Comparison of ENCODE assay signal across 17 mouse cellular contexts in genomic region chr4:57118883-57119282, GRCm38 (mm10).
"Had no signal": no experiment of that assay in that cellular context is flagged by ENCODE, and none has a peak within 500 bp of the region (broad histone marks: within the 10 kb centered on the region; RNA-seq: fewer than 3 reads in every experiment).

No protein-coding gene starts in this region.

- ATAC-seq: hindbrain, postnatal 0 days; intestine, embryonic 16.5 days; liver, embryonic 12.5 days had no signal

- DNase-seq: gastrocnemius, adult 2 months; gastrocnemius, postnatal 10 days; gastrocnemius, postnatal 25 days; heart, adult 18-20 months; heart, postnatal 10 days; heart, postnatal 4 days; kidney, adult 11 months; kidney, adult 2 months; kidney, adult 9 months; kidney, postnatal 14 days; kidney, postnatal 36 days; layer of hippocampus, adult 9-11 months; layer of hippocampus, postnatal 36 days; left cerebral cortex, postnatal 4 days had no signal
